Mouse (Mus musculus) CH12.LX (cell line): ENCODE data around the gene Ryr3. TPM values are rescaled to one million over a fixed set of nuclear protein-coding genes. Genes with fewer than 3 reads are reported as not detected.

ENCODE experiments used
- DNase-seq: peaks from one replicate; pipeline ENCODE4 v3.0.0-alpha.2; 2013; ENCODE audit errors: extremely low read depth
- H3K27ac ChIP-seq: 2 replicates; pipeline ENCODE4 v1.5.1; 2012; ENCODE audit warnings: low read depth, mild to moderate bottlenecking, control low read depth, moderate library complexity; ENCODE audit not compliant: insufficient read depth
- H3K27me3 ChIP-seq: replicated peaks from 2 replicates; pipeline ENCODE3; 2012; ENCODE audit warnings: inconsistent platforms
- H3K36me3 ChIP-seq, 2 experiments: replicated peaks in 1 of 2; 2 replicates each; pipeline versions ENCODE3 to v1.6.1; 2012; ENCODE audit warnings: inconsistent platforms in 1 of 2, low read length in 1 of 2, mild to moderate bottlenecking in 1 of 2, mixed read lengths in 1 of 2, moderate library complexity in 1 of 2; ENCODE audit not compliant: control insufficient read depth in 1 of 2, insufficient read depth in 1 of 2
- H3K4me1 ChIP-seq, 2 experiments: 2 replicates each; pipeline ENCODE4 v1.6.1; 2012; ENCODE audit warnings: inconsistent platforms in 1 of 2, moderate library complexity in 1 of 2; ENCODE audit not compliant: insufficient read depth in 2 of 2, control insufficient read depth in 1 of 2
- H3K4me2 ChIP-seq: 2 replicates; pipeline ENCODE4 v1.6.1; 2012; ENCODE audit warnings: low read depth, mild to moderate bottlenecking, control low read depth; ENCODE audit not compliant: poor library complexity, insufficient read depth, severe bottlenecking
- H3K4me3 ChIP-seq, 3 experiments: fragments of 150-350 bp in 1 of 3; sonication (generic) in 1 of 3; replicated peaks in 1 of 3; 2 replicates each; pipeline versions ENCODE3 to v1.5.1; 2011 to 2012; ENCODE audit warnings: low read depth in 2 of 3, low read length in 2 of 3, mild to moderate bottlenecking in 2 of 3, moderate library complexity in 2 of 3, control low read depth in 1 of 3, improper control_type of control experiment in 1 of 3, inconsistent platforms in 1 of 3, mixed read lengths in 1 of 3; ENCODE audit not compliant: poor library complexity in 1 of 3
- H3K79me2 ChIP-seq: replicated peaks from 2 replicates; pipeline ENCODE4 v1.6.1; 2012; ENCODE audit warnings: mild to moderate bottlenecking, moderate library complexity; ENCODE audit not compliant: control insufficient read depth, poor library complexity, insufficient read depth, severe bottlenecking; ENCODE audit errors: extremely low read depth
- H3K9ac ChIP-seq: 2 replicates; pipeline ENCODE4 v1.6.1; 2012; ENCODE audit warnings: low read depth, mild to moderate bottlenecking, control low read depth, moderate library complexity; ENCODE audit not compliant: insufficient read depth
- H3K9me3 ChIP-seq: replicated peaks from 2 replicates; pipeline ENCODE3; 2012; ENCODE audit warnings: low read length, inconsistent platforms, mixed read lengths
- CHD2 ChIP-seq: IDR thresholded peaks from 2 replicates; pipeline ENCODE4 v1.6.1; 2011; ENCODE audit warnings: low read length, improper control_type of control experiment
- E2F4 ChIP-seq: IDR thresholded peaks from 2 replicates; pipeline ENCODE4 v1.6.1; 2011; ENCODE audit warnings: low read depth, low read length, improper control_type of control experiment; ENCODE audit not compliant: insufficient replicate concordance
- ETS1 ChIP-seq: conservative IDR thresholded peaks from 2 replicates; pipeline ENCODE4 v1.6.1; 2012; ENCODE audit warnings: low read depth, mild to moderate bottlenecking, inconsistent platforms, low read length, improper control_type of control experiment, moderate library complexity
- HCFC1 ChIP-seq: IDR thresholded peaks from 2 replicates; pipeline ENCODE4 v1.6.1; 2012; ENCODE audit warnings: low read depth, mild to moderate bottlenecking, inconsistent platforms, low read length, improper control_type of control experiment
- IRF4 ChIP-seq: IDR thresholded peaks from 2 replicates; pipeline ENCODE4 v1.6.1; 2014; ENCODE audit warnings: low read depth, mild to moderate bottlenecking, inconsistent platforms, low read length, improper control_type of control experiment
- JUN ChIP-seq: IDR thresholded peaks from 2 replicates; pipeline ENCODE4 v1.6.1; 2011; ENCODE audit warnings: low read depth, mild to moderate bottlenecking, low read length, improper control_type of control experiment, moderate library complexity; ENCODE audit not compliant: insufficient read depth
- MAFK ChIP-seq: IDR thresholded peaks from 2 replicates; pipeline ENCODE4 v1.6.1; 2011; ENCODE audit warnings: low read length, improper control_type of control experiment; ENCODE audit not compliant: insufficient replicate concordance
- MAX ChIP-seq: IDR thresholded peaks from 2 replicates; pipeline ENCODE4 v1.6.1; 2011; ENCODE audit warnings: low read length, improper control_type of control experiment
- MAZ ChIP-seq: IDR thresholded peaks from 2 replicates; pipeline ENCODE4 v1.6.1; 2012; ENCODE audit warnings: low read depth, mild to moderate bottlenecking, inconsistent platforms, low read length, improper control_type of control experiment, moderate library complexity
- MYC ChIP-seq: IDR thresholded peaks from 2 replicates; pipeline ENCODE4 v1.6.1; 2011; ENCODE audit warnings: low read depth, mild to moderate bottlenecking, improper control_type of control experiment, low read length
- NELFE ChIP-seq: IDR thresholded peaks from 2 replicates; pipeline ENCODE4 v1.6.1; 2011; ENCODE audit warnings: low read depth, low read length, improper control_type of control experiment
- PAX5 ChIP-seq: IDR thresholded peaks from 2 replicates; pipeline ENCODE4 v1.6.1; 2012; ENCODE audit warnings: low read length, inconsistent platforms, mixed read lengths
- POLR2A ChIP-seq: IDR thresholded peaks from 2 replicates; pipeline ENCODE4 v1.6.1; 2011; ENCODE audit warnings: low read depth, mild to moderate bottlenecking, improper control_type of control experiment, low read length
- RAD21 ChIP-seq: IDR thresholded peaks from 2 replicates; pipeline ENCODE4 v1.6.1; 2011; ENCODE audit warnings: low read depth, mild to moderate bottlenecking, low read length, improper control_type of control experiment, moderate library complexity
- RCOR1 ChIP-seq: conservative IDR thresholded peaks from 2 replicates; pipeline ENCODE4 v1.6.1; 2012; ENCODE audit warnings: low read depth, mild to moderate bottlenecking, inconsistent platforms, low read length, improper control_type of control experiment
- SIN3A ChIP-seq: IDR thresholded peaks from 2 replicates; pipeline ENCODE4 v1.6.1; 2012; ENCODE audit warnings: low read length, improper control_type of control experiment, inconsistent platforms
- TCF12 ChIP-seq: IDR thresholded peaks from 2 replicates; pipeline ENCODE4 v1.6.1; 2014; ENCODE audit warnings: low read depth, mild to moderate bottlenecking, inconsistent platforms, low read length, improper control_type of control experiment
- UBTF ChIP-seq: IDR thresholded peaks from 2 replicates; pipeline ENCODE4 v1.6.1; 2012; ENCODE audit warnings: low read depth, mild to moderate bottlenecking, inconsistent platforms, low read length, improper control_type of control experiment, moderate library complexity
- USF1 ChIP-seq: IDR thresholded peaks from 2 replicates; pipeline ENCODE4 v1.6.1; 2014; ENCODE audit warnings: low read depth, mild to moderate bottlenecking, inconsistent platforms, low read length, improper control_type of control experiment
- USF2 ChIP-seq: conservative IDR thresholded peaks from 2 replicates; pipeline ENCODE4 v1.6.1; 2011; ENCODE audit warnings: low read depth, low read length, improper control_type of control experiment
- ZC3H11A ChIP-seq: IDR thresholded peaks from 2 replicates; pipeline ENCODE4 v1.6.1; 2012; ENCODE audit warnings: low read depth, mild to moderate bottlenecking, inconsistent platforms, low read length, improper control_type of control experiment
- ZNF384 ChIP-seq: IDR thresholded peaks from 2 replicates; pipeline ENCODE4 v1.6.1; 2012; ENCODE audit warnings: low read depth, low read length, improper control_type of control experiment, inconsistent platforms
- dilution Hi-C: fragments of 300-500 bp; cut with MboI; formaldehyde crosslinking; loops from 2 replicates; pipeline ENCODE4 v1.14.3; 2020; ENCODE audit warnings: low sequenced_read_pairs; ENCODE audit not compliant: extremely low pct_unique_long_range_greater_than_20kb, extremely low pct_ligation_motif_present
- in situ Hi-C: fragments of 300-500 bp; cut with MboI; formaldehyde crosslinking; loops from 3 replicates; pipeline ENCODE4 v1.14.3; 2019; ENCODE audit warnings: low sequenced_read_pairs, low pct_ligation_motif_present, low pct_unique_long_range_greater_than_20kb, mixed read lengths
- polyA plus RNA-seq: library from polyadenylated mRNA; unstranded; fragments of >175 nt; gene quantifications from 2 replicates; pipeline ENCODE4 v1.2.1, GENCODE M21; 2012; ENCODE audit warnings: low read depth; ENCODE audit not compliant: insufficient read length
- total RNA-seq, 2 experiments: library from RNA; depleted of rRNA; stranded (reverse); fragments of 300-350 nt in 1 of 2; fragments of >200 nt in 1 of 2; gene quantifications; 2 replicates each; pipeline ENCODE4 v1.2.3; 2012 to 2014

The Ryr3 gene
- total and polyA plus RNA-seq, 3 experiments: 0.08 to 0.40 (median 0.16) TPM

DNA sequence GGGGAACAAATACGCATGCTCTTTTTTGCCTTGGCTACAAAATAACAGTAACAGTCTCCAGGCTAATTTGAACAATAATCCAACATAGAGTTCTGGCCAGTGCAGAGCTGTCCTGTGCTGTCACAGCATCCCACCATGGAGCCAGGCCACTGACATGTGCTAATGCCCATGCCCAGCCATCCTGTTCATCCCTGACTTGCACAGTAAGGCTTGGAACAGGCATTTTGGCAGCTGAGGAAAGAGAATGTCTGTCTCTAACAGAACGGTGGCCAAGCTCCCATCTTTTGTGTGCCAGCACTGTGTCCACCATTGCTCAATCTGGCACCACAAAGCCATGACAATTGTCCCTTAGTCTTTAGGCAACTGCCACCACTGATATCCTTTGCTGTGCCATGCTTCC lies 200.7 kb downstream of the Ryr3 start:
- no peaks in the 10 kb centered on the region for H3K9me3 ChIP-seq
- in situ Hi-C loops: no loop called here
- no peaks in the 10 kb centered on the region for H3K4me1 ChIP-seq
- H3K79me2 ChIP-seq: no peaks in the 10 kb centered on the region
- no peak overlapping the region for H3K9ac ChIP-seq
- H3K27ac ChIP-seq: no peak overlapping the region
- no peaks in the 10 kb centered on the region for H3K27me3 ChIP-seq
- no peak for TF ChIP-seq PAX5
- no peak for TF ChIP-seq UBTF
- TF ChIP-seq E2F4: no peak
- TF ChIP-seq ZNF384: no peak
- no peak for TF ChIP-seq RAD21
- TF ChIP-seq IRF4: no peak
- no peak for TF ChIP-seq HCFC1
- no peak for TF ChIP-seq MYC
- TF ChIP-seq MAFK: no peak
- no peak for TF ChIP-seq ZC3H11A
- TF ChIP-seq POLR2A: no peak
- TF ChIP-seq RCOR1: no peak
- no peak for TF ChIP-seq CHD2
- TF ChIP-seq TCF12: no peak
- TF ChIP-seq JUN: no peak
- TF ChIP-seq MAX: no peak
- no peak for TF ChIP-seq USF1
- TF ChIP-seq, all 38 proteins: peak for 0
- Histone ChIP-seq H3K36me3 (no peaks in the 10 kb centered on the region), H3K4me3 (no peak overlapping the region), H3K4me2 (no peak overlapping the region)
- no peak for DNase-seq
- dilution Hi-C loops: no loop called here

DNA sequence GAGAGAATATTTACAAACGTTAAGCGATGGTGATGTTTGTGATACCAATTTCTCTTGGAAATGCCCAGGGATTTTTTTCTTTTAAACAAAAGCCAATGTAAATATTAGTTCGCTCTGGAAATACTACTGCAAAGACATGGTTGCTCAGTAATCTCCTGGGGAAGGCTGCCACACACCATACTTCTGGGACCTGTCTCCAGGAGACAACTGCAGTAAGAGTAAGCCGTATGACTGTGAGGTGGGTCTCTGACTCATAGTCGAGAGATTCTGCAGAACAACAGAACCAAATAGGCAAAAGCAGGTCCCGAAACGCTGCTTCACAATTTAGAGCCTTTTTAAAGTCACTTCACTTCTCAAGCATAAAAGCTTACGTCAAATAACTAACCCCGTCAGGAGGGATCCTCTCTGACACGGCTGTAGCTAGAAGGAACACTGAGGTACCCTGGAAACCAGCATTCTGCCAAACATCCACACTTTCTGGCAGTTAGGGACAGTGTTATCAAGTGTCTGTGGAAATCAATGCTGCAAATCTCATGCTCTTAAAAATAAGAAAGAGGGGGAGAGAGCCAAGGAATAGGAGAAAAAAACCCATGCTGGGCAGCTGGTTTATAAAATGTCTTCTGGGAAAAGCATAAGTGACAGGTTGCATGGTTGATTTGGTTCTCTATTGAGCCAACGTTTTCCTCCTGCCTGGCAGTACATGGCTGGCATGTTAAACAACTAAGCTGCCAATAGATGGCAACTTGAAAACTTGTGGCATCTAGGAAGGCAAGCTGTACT lies 207.7 kb downstream of the Ryr3 start:
- in situ Hi-C loops: no loop called here
- Histone ChIP-seq H3K4me2 (no peak overlapping the region), H3K9ac (no peak overlapping the region), H3K4me3 (no peak overlapping the region), H3K27ac (no peak overlapping the region), H3K27me3 (no peaks in the 10 kb centered on the region), H3K4me1 (no peaks in the 10 kb centered on the region), H3K36me3 (no peaks in the 10 kb centered on the region), H3K79me2 (no peaks in the 10 kb centered on the region), H3K9me3 (no peaks in the 10 kb centered on the region)
- dilution Hi-C loops: no loop called here
- TF ChIP-seq ZC3H11A (no peak), ETS1 (no peak), CHD2 (no peak), USF2 (no peak), MYC (no peak), IRF4 (no peak), RAD21 (no peak), SIN3A (no peak), MAZ (no peak), NELFE (no peak), JUN (no peak)
- DNase-seq: no peak
